Mouse (Mus musculus) C2C12 (cell line): ENCODE data around the gene Csta1. TPM values are rescaled to one million over a fixed set of nuclear protein-coding genes. Genes with fewer than 3 reads are reported as not detected.
"Not testable (repeated sequence)": the region's sequence is repeated elsewhere in the genome, so short reads cannot be mapped to it uniquely, and the experiment has no call there.

Experiments used
- H3K27me3 ChIP-seq: one replicate; pipeline ENCODE4 v1.6.1; 2011; ENCODE audit not compliant: control insufficient read depth, insufficient read depth, insufficient read length
- H3K36me3 ChIP-seq: one replicate; pipeline ENCODE4 v1.6.1; 2011; ENCODE audit not compliant: control insufficient read depth, insufficient read depth
- H3K4me3 ChIP-seq: one replicate; pipeline ENCODE4 v1.5.1; 2011; ENCODE audit warnings: mild to moderate bottlenecking, control low read depth; ENCODE audit not compliant: poor library complexity, insufficient read depth, severe bottlenecking
- H3K79me2 ChIP-seq: one replicate; pipeline ENCODE4 v1.6.1; 2011; ENCODE audit not compliant: control insufficient read depth, insufficient read depth
- H3K79me3 ChIP-seq: one replicate; pipeline ENCODE4 v1.6.1; 2011; ENCODE audit warnings: low read depth, control low read depth
- H3ac ChIP-seq: one replicate; pipeline ENCODE3; 2011; ENCODE audit warnings: low read depth; ENCODE audit not compliant: control insufficient read depth, insufficient read length
- CEBPB ChIP-seq: IDR thresholded peaks from one replicate; pipeline ENCODE4 v1.6.1; 2011; ENCODE audit warnings: low read depth, mild to moderate bottlenecking, control low read depth, moderate library complexity
- CTCF ChIP-seq: IDR thresholded peaks from one replicate; pipeline ENCODE4 v1.5.1; 2011; ENCODE audit not compliant: control insufficient read depth, insufficient read depth, insufficient read length
- FOSL1 ChIP-seq: IDR thresholded peaks from one replicate; pipeline ENCODE4 v1.8.0; 2011; ENCODE audit warnings: mild to moderate bottlenecking, low read length; ENCODE audit not compliant: poor library complexity, insufficient read depth, severe bottlenecking
- MAX ChIP-seq: IDR thresholded peaks from one replicate; pipeline ENCODE4 v1.6.1; 2011; ENCODE audit warnings: mild to moderate bottlenecking, control low read depth
- MYOD1 ChIP-seq: IDR thresholded peaks from one replicate; pipeline ENCODE4 v1.6.1; 2011; ENCODE audit warnings: low read depth; ENCODE audit not compliant: control insufficient read depth, insufficient read length
- MYOG ChIP-seq: IDR thresholded peaks from one replicate; pipeline ENCODE4 v1.6.1; 2011; ENCODE audit not compliant: control insufficient read depth, insufficient read length; ENCODE audit errors: extremely low read depth
- USF1 ChIP-seq: IDR thresholded peaks from one replicate; pipeline ENCODE4 v1.6.1; 2011; ENCODE audit warnings: low read depth, mild to moderate bottlenecking, control low read depth, moderate library complexity
- polyA plus RNA-seq: library from polyadenylated mRNA; unstranded; fragments of >200 nt; fragmentation: generic; extraction: Trizol; gene quantifications from one replicate; pipeline ENCODE4 v1.2.1, GENCODE M21; 2012; ENCODE audit warnings: missing spikeins

The Csta1 gene
- polyA plus RNA-seq, 1 experiment: not detected

GRCm38 (mm10) chr16:36102211-36102610 lies 28.8 kb downstream of the Csta1 start:
- no peaks in the 10 kb centered on the region for H3K79me3 ChIP-seq
- no peak overlapping the region for H3ac ChIP-seq
- no peaks in the 10 kb centered on the region for H3K36me3 ChIP-seq
- H3K79me2 ChIP-seq: no peaks in the 10 kb centered on the region
- TF ChIP-seq FOSL1 (no peak), MAX (no peak), CTCF (no peak), MYOD1 (no peak), USF1 (no peak), CEBPB (no peak), MYOG (no peak)
- H3K27me3 ChIP-seq: no peaks in the 10 kb centered on the region
- H3K4me3 ChIP-seq: no peak overlapping the region

- H3K27me3 ChIP-seq: no peaks in the 10 kb centered on the region
- no peak for TF ChIP-seq USF1
- no peak for TF ChIP-seq CTCF
- no peak for TF ChIP-seq CEBPB
- TF ChIP-seq FOSL1: no peak
- no peak for TF ChIP-seq MAX
- TF ChIP-seq MYOD1: no peak
- TF ChIP-seq MYOG: no peak
- no peaks in the 10 kb centered on the region for H3K79me3 ChIP-seq
- H3ac ChIP-seq: no peak overlapping the region
- no peaks in the 10 kb centered on the region for H3K79me2 ChIP-seq
- H3K4me3 ChIP-seq: no peak overlapping the region
- no peaks in the 10 kb centered on the region for H3K36me3 ChIP-seq
These were observed 29.5 kb downstream of the Csta1 start for GRCm38 (mm10) chr16:36101526-36101925.

- H3K4me3 ChIP-seq, H3K27me3 ChIP-seq, H3K79me2 ChIP-seq, H3ac ChIP-seq, H3K36me3 ChIP-seq, H3K79me3 ChIP-seq: not testable (repeated sequence)
These were observed 33.1 kb downstream of the Csta1 start for GRCm38 (mm10) chr16:36097813-36098499.

- H3K27me3 ChIP-seq: no peaks in the 10 kb centered on the region
- no peaks in the 10 kb centered on the region for H3K79me3 ChIP-seq
- H3K36me3 ChIP-seq: peaks cover 23% of the 10 kb centered on the region
- H3ac ChIP-seq: no peak overlapping the region
- H3K4me3 ChIP-seq: no peak overlapping the region
- H3K79me2 ChIP-seq: no peaks in the 10 kb centered on the region
- TF ChIP-seq CEBPB: no peak
- no peak for TF ChIP-seq USF1
- no peak for TF ChIP-seq MAX
- TF ChIP-seq FOSL1: no peak
- TF ChIP-seq CTCF: no peak
- TF ChIP-seq MYOG: no peak
- no peak for TF ChIP-seq MYOD1
These were observed 37.0 kb downstream of the Csta1 start for GRCm38 (mm10) chr16:36094079-36094478.

- no peak for TF ChIP-seq MAX
- no peak for TF ChIP-seq CTCF
- no peak for TF ChIP-seq MYOD1
- TF ChIP-seq FOSL1: no peak
- TF ChIP-seq MYOG: no peak
- no peak for TF ChIP-seq CEBPB
- no peak for TF ChIP-seq USF1
- H3K4me3 ChIP-seq: no peak overlapping the region
- H3K79me2 ChIP-seq: no peaks in the 10 kb centered on the region
- no peak overlapping the region for H3ac ChIP-seq
- H3K79me3 ChIP-seq: no peaks in the 10 kb centered on the region
- H3K27me3 ChIP-seq: no peaks in the 10 kb centered on the region
- H3K36me3 ChIP-seq: peaks cover 38% of the 10 kb centered on the region
These were observed 40.1 kb downstream of the Csta1 start for GRCm38 (mm10) chr16:36090785-36091509.
